Mouse (Mus musculus): ENCODE measurements around the gene Snph. TPM values are rescaled to one million over a fixed set of nuclear protein-coding genes. Genes with fewer than 3 reads are reported as not detected.

Gene Snph
- polyA plus RNA-seq, 1 experiment from 2014 or later, result 21.6 TPM

GRCm38 (mm10) chr2:151580945-151581344 lies 51.4 kb downstream of the Snph start:
- 42% methylated on average over 1 of the region's 1 CpGs for WGBS
- no peaks in the 10 kb centered on the region for H3K27me3 ChIP-seq (ENCODE audit: control insufficient read depth, insufficient read depth, low read depth, low read length)
- H3K9me3 ChIP-seq (replicated peaks; ENCODE audit: control insufficient read depth, low read length, poor library complexity, severe bottlenecking), result no peaks in the 10 kb centered on the region

DNA sequence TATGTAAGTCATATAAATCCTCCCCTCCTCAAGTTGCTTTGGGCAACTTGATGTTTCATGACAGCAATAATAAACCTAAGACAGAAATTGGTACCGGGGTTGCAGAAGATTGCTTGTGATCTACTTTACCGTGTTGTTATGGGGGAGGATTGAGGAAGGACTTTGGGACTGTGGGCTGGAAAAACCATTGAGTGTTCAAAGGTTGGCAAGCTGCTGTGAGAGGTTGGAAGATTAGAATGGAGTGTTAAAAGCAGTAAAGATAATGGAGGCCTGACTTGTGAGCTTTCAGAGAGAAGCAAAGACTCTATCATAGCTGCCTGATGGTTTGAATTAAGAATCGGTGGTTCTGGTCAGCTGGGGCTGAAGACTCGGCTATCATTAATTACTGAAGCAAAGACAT lies 53.2 kb downstream of the Snph start:
- no peak overlapping the region for H3K27ac ChIP-seq (ENCODE audit: low read length)
- H3K27me3 ChIP-seq (ENCODE audit: control insufficient read depth, insufficient read depth, low read depth, low read length), result no peaks in the 10 kb centered on the region
- no peak overlapping the region for H3K4me3 ChIP-seq (ENCODE audit: low read depth, low read length)
- H3K9ac ChIP-seq (ENCODE audit: low read depth, low read length), result no peak overlapping the region
- peaks cover 10% of the 10 kb centered on the region for H3K4me1 ChIP-seq (ENCODE audit: control insufficient read depth, insufficient read depth, low read length)
- H3K36me3 ChIP-seq (ENCODE audit: control insufficient read depth, insufficient read depth, low read length), result no peaks in the 10 kb centered on the region
- no peak overlapping the region for H3K4me2 ChIP-seq (ENCODE audit: low read length)
- 78% methylated on average over 4 of the region's 4 CpGs for WGBS
- H3K9me3 ChIP-seq (replicated peaks; ENCODE audit: control insufficient read depth, low read length, poor library complexity, severe bottlenecking), result no peaks in the 10 kb centered on the region
- no peak for ATAC-seq

More at GRCm38 (mm10) chr2:151580945-151581344, 51.4 kb downstream of the Snph start:
- H3K27ac ChIP-seq (ENCODE audit: low read length), result no peak overlapping the region
- no peak for ATAC-seq
- H3K4me2 ChIP-seq (ENCODE audit: low read length), result no peak overlapping the region
- peaks cover 4% of the 10 kb centered on the region for H3K4me1 ChIP-seq (ENCODE audit: control insufficient read depth, insufficient read depth, low read length)
- H3K9ac ChIP-seq (ENCODE audit: low read depth, low read length), result no peak overlapping the region
- no peaks in the 10 kb centered on the region for H3K36me3 ChIP-seq (ENCODE audit: control insufficient read depth, insufficient read depth, low read length)
- H3K4me3 ChIP-seq (ENCODE audit: low read depth, low read length), result no peak overlapping the region

GRCm38 (mm10) chr2:151575699-151576389 lies 56.5 kb downstream of the Snph start:
- Histone ChIP-seq H3K36me3 (ENCODE audit: control insufficient read depth, insufficient read depth, low read length) (no peaks in the 10 kb centered on the region), H3K9me3 (replicated peaks; ENCODE audit: control insufficient read depth, low read length, poor library complexity, severe bottlenecking) (no peaks in the 10 kb centered on the region), H3K9ac (ENCODE audit: low read depth, low read length) (peak overlapping the region; percentile 69), H3K27me3 (ENCODE audit: control insufficient read depth, insufficient read depth, low read depth, low read length) (no peaks in the 10 kb centered on the region), H3K4me3 (ENCODE audit: low read depth, low read length) (peak overlapping the region; percentile 51), H3K4me1 (ENCODE audit: control insufficient read depth, insufficient read depth, low read length) (peaks cover 10% of the 10 kb centered on the region), H3K4me2 (ENCODE audit: low read length) (peak overlapping the region; percentile 87), H3K27ac (ENCODE audit: low read length) (peak overlapping the region; percentile 89)
- ATAC-seq, result peak; percentile 97
- under 1% methylated on average over 38 of the region's 38 CpGs for WGBS

- Histone ChIP-seq H3K9me3 (replicated peaks; ENCODE audit: control insufficient read depth, low read length, poor library complexity, severe bottlenecking) (no peaks in the 10 kb centered on the region), H3K4me1 (ENCODE audit: control insufficient read depth, insufficient read depth, low read length) (peaks cover 10% of the 10 kb centered on the region), H3K9ac (ENCODE audit: low read depth, low read length) (peak overlapping the region; percentile 69), H3K27me3 (ENCODE audit: control insufficient read depth, insufficient read depth, low read depth, low read length) (no peaks in the 10 kb centered on the region), H3K4me2 (ENCODE audit: low read length) (peak overlapping the region; percentile 87), H3K27ac (ENCODE audit: low read length) (peak overlapping the region; percentile 89), H3K36me3 (ENCODE audit: control insufficient read depth, insufficient read depth, low read length) (no peaks in the 10 kb centered on the region), H3K4me3 (ENCODE audit: low read depth, low read length) (peak overlapping the region; percentile 51)
- peak; percentile 15 for ATAC-seq
- WGBS, result 19% methylated on average over 7 of the region's 7 CpGs
Observed at GRCm38 (mm10) chr2:151575119-151575698, 57.2 kb downstream of the Snph start.

GRCm38 (mm10) chr2:151574607-151575006 lies 57.8 kb downstream of the Snph start:
- Histone ChIP-seq H3K9me3 (replicated peaks; ENCODE audit: control insufficient read depth, low read length, poor library complexity, severe bottlenecking) (no peaks in the 10 kb centered on the region), H3K27me3 (ENCODE audit: control insufficient read depth, insufficient read depth, low read depth, low read length) (no peaks in the 10 kb centered on the region), H3K27ac (ENCODE audit: low read length) (no peak overlapping the region), H3K36me3 (ENCODE audit: control insufficient read depth, insufficient read depth, low read length) (no peaks in the 10 kb centered on the region), H3K9ac (ENCODE audit: low read depth, low read length) (no peak overlapping the region; the same call in 1 of the 2 replicates), H3K4me1 (ENCODE audit: control insufficient read depth, insufficient read depth, low read length) (peaks cover 10% of the 10 kb centered on the region), H3K4me3 (ENCODE audit: low read depth, low read length) (no peak overlapping the region), H3K4me2 (ENCODE audit: low read length) (no peak overlapping the region)
- ATAC-seq, result no peak
- WGBS, result 51% methylated on average over 5 of the region's 5 CpGs

- Histone ChIP-seq H3K27ac (ENCODE audit: low read length) (no peak overlapping the region), H3K4me3 (ENCODE audit: low read depth, low read length) (no peak overlapping the region), H3K9me3 (replicated peaks; ENCODE audit: control insufficient read depth, low read length, poor library complexity, severe bottlenecking) (no peaks in the 10 kb centered on the region), H3K4me2 (ENCODE audit: low read length) (no peak overlapping the region), H3K36me3 (ENCODE audit: control insufficient read depth, insufficient read depth, low read length) (no peaks in the 10 kb centered on the region), H3K27me3 (ENCODE audit: control insufficient read depth, insufficient read depth, low read depth, low read length) (no peaks in the 10 kb centered on the region), H3K4me1 (ENCODE audit: control insufficient read depth, insufficient read depth, low read length) (peaks cover 10% of the 10 kb centered on the region), H3K9ac (ENCODE audit: low read depth, low read length) (no peak overlapping the region)
- no peak for ATAC-seq
- 73% methylated on average over 3 of the region's 3 CpGs for WGBS
Observed at GRCm38 (mm10) chr2:151573667-151574066, 58.7 kb downstream of the Snph start.

DNA sequence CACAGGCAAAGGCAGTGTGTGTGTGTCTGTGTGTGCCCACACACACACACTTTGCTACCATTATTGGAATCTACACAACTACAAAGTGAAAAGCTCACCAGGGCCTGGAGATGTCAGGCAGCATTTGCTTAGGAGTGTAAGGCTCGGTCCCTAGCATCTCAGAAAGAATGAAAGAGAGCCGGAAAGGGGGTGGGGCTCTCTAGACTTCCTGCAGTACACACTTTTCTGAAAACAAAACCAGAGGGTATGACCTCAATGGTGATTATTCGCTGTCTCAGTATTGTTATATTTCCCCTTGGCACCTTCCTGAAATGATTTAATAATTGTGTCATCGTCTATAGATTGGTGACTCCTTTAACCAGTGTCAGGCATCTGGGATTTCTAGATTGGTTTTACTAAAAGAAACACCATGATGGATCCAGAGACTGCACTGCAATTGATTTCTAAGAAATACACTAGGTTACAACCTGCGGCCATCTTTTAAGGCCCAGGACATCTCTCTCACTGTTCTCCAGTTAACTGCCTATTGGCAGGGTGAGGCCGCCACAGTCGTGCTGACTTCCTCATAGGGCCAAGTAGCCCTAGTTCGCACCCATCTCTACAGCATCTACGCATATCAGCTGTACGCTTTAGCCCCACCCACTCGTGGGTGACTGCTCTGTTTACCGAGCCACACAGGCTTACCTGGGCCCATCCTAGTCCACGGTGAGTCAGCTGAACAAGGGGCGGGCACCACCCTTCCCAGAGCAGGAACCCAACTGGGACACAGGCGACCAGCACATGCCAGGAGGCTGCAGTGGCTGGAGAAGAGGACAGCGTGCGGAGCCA lies 60.3 kb downstream of the Snph start, which contains the start of gene Sdcbp2:
Sdcbp2 (plus strand) TSS at position 750 of the 828 bp plus-strand sequence.
- H3K4me2 ChIP-seq (ENCODE audit: low read length), result no peak within 1 kb of the TSS
- ATAC-seq, result no peak
- H3K9me3 ChIP-seq (replicated peaks; ENCODE audit: control insufficient read depth, low read length, poor library complexity, severe bottlenecking), result no peaks in the 10 kb centered on the region
- H3K9ac ChIP-seq (ENCODE audit: low read depth, low read length), result no peak within 1 kb of the TSS
- H3K36me3 ChIP-seq (ENCODE audit: control insufficient read depth, insufficient read depth, low read length), result no peaks in the 10 kb centered on the region
- H3K27ac ChIP-seq (ENCODE audit: low read length), result no peak within 1 kb of the TSS
- WGBS, result 76% methylated on average over 17 of the region's 17 CpGs
- H3K4me1 ChIP-seq (ENCODE audit: control insufficient read depth, insufficient read depth, low read length), result peaks cover 10% of the 10 kb centered on the region
- no peak within 1 kb of the TSS for H3K4me3 ChIP-seq (ENCODE audit: low read depth, low read length)
- no peaks in the 10 kb centered on the region for H3K27me3 ChIP-seq (ENCODE audit: control insufficient read depth, insufficient read depth, low read depth, low read length)

DNA sequence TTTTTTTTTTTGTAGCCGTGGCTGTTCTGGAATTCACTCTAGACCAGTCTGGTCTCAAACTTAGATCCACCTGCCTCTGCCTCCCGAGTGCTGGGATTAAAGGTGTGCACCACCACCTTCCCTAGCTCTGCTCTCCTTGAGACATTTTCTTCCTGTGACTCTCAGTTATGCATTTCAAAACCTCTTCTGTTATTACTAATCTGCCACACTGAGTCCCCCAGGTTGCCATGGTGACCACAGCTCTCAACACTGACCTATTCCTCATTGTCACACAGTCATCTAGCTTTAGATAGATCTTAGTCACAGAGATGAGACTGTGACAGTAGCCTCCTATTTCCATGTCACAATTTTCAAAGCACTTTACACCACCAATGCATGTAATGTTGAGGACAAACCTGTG lies 62.9 kb downstream of the Snph start:
- Histone ChIP-seq H3K4me3 (ENCODE audit: low read depth, low read length) (no peak overlapping the region), H3K9ac (ENCODE audit: low read depth, low read length) (no peak overlapping the region), H3K27ac (ENCODE audit: low read length) (no peak overlapping the region), H3K4me1 (ENCODE audit: control insufficient read depth, insufficient read depth, low read length) (no peaks in the 10 kb centered on the region), H3K36me3 (ENCODE audit: control insufficient read depth, insufficient read depth, low read length) (peaks cover 4% of the 10 kb centered on the region; the same call in 1 of the 2 replicates), H3K9me3 (replicated peaks; ENCODE audit: control insufficient read depth, low read length, poor library complexity, severe bottlenecking) (no peaks in the 10 kb centered on the region), H3K27me3 (ENCODE audit: control insufficient read depth, insufficient read depth, low read depth, low read length) (no peaks in the 10 kb centered on the region), H3K4me2 (ENCODE audit: low read length) (no peak overlapping the region)
- 76% methylated on average over 2 of the region's 2 CpGs for WGBS
- no peak for ATAC-seq
